Mouse (Mus musculus): Measurements from ENCODE around the gene Gm8220. TPM values are rescaled to one million over a fixed set of nuclear protein-coding genes. Genes with fewer than 3 reads are reported as not detected.
"Not testable (repeated sequence)": the region's sequence is repeated elsewhere in the genome, so short reads cannot be mapped to it uniquely, and the experiment has no call there.

The Gm8220 gene
- total RNA-seq (2022): not detected

GRCm38 (mm10) chr14:44285280-44285679 lies at the start of gene Gm8220:
Gene Gm8220 (plus strand): TSS chr14:44285580.
- not testable (repeated sequence) for DNase-seq (ENCODE audit: low spot score in 2 of 2)

- no peak for DNase-seq (ENCODE audit: low spot score in 2 of 2)
Measured at GRCm38 (mm10) chr14:44248039-44248438, 37.3 kb upstream of the Gm8220 start.

- not testable (repeated sequence) for DNase-seq (ENCODE audit: low spot score in 2 of 2)
Measured at GRCm38 (mm10) chr14:44312049-44312448, 26.7 kb downstream of the Gm8220 start.

- not testable (repeated sequence) for DNase-seq (ENCODE audit: low spot score in 2 of 2)
Measured at GRCm38 (mm10) chr14:44338484-44338883, 53.1 kb downstream of the Gm8220 start, which contains the start of gene Gm5930. Gene Gm5930 (minus strand): TSS chr14:44338584.

Other genes with a start within 250 kb of the Gm8220 start
- gene Ear2, start 182.9 kb upstream of the Gm8220 start, total RNA-seq (2022): not detected
- not detected for gene Gm3327, start 161.7 kb upstream of the Gm8220 start, total RNA-seq (2022)
- gene Gm8212, start 87.9 kb upstream of the Gm8220 start, total RNA-seq (2022): not detected
- gene 4930503E14Rik, start 72.3 kb upstream of the Gm8220 start, total RNA-seq (2022): not detected
- gene Gm5930, start 53.0 kb downstream of the Gm8220 start, total RNA-seq (2022): not detected
- not detected for gene Gm8229, start 79.8 kb downstream of the Gm8220 start, total RNA-seq (2022)
- gene Gm3371, start 125.1 kb downstream of the Gm8220 start, total RNA-seq (2022): not detected
- not detected for gene Gm8232, start 148.1 kb downstream of the Gm8220 start, total RNA-seq (2022)
- not detected for gene BC061237, start 206.9 kb downstream of the Gm8220 start, total RNA-seq (2022)
- not detected for gene Gm17093, start 232.7 kb downstream of the Gm8220 start, total RNA-seq (2022)

Data from layer of hippocampus, adult 8-10 months (tissue).